Mouse (Mus musculus): Measurements from ENCODE around the gene Dock9. TPM values are rescaled to one million over a fixed set of nuclear protein-coding genes. Genes with fewer than 3 reads are reported as not detected.

Gene Dock9
- total RNA-seq, 2 experiments from 2014 or later, result 32.3 to 40.2 TPM

DNA sequence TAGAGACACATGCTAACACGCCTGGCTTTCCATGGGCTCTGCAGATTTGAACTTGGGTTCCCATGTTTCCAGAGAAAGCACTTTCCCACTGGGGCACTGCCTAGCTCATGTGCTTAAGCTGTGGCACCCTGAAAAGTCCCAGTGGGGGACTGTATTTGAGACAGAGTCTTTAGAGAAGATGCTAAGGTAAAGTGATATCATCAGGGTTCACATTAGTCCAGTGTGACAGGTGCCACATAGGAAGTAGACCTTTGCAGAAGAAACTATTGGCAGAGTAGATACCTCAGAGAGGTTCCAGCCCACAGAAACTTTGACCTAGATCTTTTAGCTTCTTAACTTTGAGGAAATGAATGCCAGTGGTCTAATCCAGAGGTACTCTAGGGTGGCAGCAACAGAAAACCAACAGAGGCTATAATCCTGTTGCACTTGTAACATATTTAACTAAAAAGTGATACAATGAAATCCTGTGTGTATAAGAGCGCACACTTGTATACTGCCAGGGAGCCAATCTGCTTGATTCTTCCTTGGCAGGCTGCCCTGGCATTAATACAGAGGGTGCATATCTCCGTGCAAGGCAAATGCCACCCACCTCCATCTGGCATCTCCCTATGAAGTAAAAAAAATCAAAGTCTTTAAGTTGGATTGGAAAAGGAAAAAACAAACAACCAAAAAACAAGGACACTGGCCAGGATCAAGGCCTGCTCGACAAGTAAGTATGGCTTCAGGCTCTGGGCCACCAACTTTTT is 179.8 kb downstream of the Dock9 start:
- DNase-seq, result peak; percentile 43

DNA sequence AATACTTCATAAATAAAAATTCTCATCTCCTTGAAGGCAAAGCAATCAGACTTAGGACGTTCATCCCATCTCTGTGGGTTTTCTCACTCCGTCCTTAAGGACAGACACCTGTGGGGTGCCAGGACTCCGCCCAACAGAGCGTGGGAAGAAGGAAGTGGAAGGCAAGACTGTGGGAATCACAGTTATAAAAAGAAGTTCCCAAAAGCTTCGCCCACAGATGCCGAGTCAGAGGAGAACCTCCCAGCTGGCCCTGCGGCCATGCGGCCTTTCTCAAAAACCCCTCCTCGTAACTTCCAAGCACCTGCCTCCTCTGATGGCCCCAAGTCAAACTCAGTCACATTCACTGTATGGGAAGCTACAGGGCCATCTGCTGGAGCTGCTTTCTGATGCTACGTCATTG is 182.2 kb downstream of the Dock9 start:
- DNase-seq, result no peak

DNA sequence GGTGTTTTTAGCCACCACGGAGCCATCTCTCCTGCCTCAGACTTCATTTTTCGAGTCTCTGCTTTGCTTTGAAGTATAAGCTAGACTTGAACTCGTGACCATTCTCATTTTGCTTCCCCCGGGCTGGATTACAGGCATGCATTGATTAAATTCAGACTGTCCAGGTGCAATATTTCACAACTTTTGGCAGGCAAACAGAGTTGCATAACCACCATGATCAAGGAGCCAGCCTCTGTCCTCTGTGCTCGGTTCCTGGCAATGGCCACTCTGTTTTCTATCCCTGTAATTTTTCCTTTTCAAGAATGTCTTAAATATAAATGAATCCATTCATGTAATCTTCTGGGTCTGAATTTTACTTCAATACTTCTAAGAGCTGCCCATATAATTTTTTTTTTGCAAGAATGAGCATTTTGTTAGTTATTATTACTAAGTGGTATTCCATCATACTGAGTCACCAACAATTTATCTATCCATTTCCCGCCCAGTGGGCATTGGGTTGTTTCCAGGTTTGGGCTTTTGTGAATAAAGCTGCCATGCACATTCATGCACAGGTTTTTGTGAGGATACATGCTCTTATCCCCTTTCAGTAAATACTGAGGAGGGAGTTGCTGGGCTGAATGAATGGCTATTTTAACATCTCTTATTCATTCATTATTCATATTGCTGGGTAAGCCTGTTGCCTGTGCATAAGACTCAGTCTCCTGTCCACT is 183.0 kb downstream of the Dock9 start:
- DNase-seq, result peak; percentile 37

DNA sequence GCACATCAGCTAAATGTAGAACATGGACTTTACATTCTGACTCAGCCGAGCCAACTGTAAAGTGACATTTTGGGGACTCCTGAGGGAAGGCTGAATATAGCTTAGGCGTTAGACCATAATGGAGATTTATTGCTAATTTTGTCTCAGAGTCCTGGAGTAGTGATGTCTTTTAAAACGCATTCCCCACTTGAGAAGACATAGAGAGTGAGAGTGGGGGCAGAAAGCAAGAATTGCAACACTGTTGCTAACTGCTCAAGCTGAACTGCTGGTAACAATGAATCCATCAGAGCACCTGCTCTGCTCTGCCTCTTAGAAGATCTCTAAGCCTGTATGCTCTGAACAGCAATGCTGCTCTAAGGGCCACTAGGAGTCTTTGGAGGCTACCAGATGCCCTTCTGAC is 184.1 kb downstream of the Dock9 start:
- no peak for DNase-seq

DNA sequence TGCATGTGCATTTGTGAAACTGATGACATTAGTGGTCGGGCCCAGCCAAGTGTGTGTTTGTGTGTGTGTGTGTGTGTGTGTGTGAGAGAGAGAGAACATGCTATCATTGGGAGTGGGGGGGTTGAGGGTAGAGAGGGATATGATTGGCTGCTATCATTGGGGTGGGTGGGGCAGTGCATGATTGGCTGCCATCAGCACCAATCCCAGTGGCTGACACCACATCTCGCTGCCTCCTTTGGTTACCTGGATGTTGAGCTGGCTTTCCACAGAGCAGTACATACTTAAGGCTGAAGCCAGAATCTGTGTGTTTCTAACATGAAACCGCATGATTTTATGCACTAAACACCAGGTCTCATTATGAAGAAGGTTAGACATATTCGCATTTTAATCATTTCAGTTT is 184.7 kb downstream of the Dock9 start:
- DNase-seq, result no peak

GRCm38 (mm10) chr14:121611533-121611932 is 186.1 kb downstream of the Dock9 start:
- DNase-seq, result no peak

- no peak for DNase-seq
Observed at GRCm38 (mm10) chr14:121611098-121611497, 186.5 kb downstream of the Dock9 start.

DNA sequence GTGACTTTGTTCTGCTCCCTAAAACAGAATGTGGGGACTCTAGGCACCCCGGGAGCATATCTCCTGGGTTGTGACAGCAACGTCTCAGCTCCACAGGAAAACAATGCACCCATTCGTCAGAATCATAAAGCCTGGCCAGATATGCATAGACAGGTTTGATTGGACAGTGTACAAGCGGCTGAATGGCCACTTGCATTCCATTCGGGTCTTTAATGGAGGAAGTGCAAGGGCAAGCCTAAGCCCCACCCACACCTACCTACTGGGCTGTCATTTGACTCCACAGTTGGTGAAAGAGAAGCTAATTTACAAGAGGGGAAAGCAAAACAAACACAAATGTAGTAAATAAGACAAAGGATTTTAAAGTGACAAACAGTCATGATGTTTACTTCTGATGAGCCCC is 189.1 kb downstream of the Dock9 start:
- DNase-seq, result no peak

- no peak for DNase-seq
Observed at GRCm38 (mm10) chr14:121606433-121606832, 191.2 kb downstream of the Dock9 start.

- no peak for DNase-seq
Observed at GRCm38 (mm10) chr14:121605260-121605659, 192.4 kb downstream of the Dock9 start.

DNA sequence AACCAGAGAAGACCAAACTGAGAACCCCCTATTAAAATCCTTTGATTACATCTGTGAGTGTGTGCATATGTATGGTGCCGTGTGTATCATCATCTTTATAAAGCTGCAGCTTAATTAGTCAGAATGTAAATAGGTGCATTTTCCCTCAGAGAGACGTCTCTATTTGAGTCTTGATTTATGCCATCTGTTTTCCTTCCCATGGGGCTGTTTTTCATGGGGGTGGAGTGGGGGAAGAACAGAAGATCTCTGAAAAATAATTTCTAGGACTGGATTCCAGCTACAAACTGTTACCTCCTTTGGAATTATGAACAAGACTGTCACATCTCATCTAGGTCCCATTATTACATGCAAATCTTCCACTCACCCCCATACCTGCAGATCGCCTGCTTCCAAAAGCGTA is 193.1 kb downstream of the Dock9 start:
- DNase-seq, result no peak

DNA sequence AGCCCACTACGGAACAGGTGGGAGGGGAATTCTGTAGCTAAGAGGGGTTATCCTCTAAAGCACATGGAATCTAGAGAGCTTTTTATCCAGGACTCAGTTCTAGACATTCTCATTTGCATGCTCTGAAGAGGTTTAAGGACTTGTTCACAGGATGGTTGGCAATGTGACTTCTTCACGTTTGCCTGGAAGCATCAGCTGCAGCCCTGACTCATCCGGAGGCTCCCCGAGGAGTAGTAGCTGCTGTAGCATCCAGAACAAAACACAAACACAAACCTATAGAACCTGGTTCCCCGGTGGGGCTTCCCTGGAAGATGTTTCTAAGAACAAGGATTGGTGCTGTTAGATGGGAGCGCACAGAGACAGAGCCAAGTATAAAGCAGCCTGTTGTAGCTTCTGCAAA is 195.0 kb downstream of the Dock9 start:
- DNase-seq, result no peak

GRCm38 (mm10) chr14:121600538-121600937 is 197.1 kb downstream of the Dock9 start:
- no peak for DNase-seq

DNA sequence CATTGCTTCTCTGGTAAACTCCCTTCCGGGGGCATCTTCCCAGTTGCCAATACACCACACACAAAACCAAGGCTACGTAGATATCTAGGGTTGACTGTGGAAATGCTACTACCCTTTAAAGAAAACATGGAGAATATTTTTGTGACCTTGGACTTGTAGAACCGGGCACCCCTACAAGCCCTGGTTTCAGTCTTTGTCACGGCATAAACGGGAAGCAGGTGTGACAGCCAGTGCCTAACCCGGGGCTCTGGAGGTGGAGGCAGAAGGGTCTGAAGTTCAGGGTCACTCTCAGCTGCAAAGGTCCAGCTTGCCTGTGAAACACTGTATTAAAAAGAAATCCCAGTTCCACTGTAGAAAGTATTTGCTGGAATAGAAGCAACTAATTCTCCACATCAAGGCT is 200.6 kb downstream of the Dock9 start:
- no peak for DNase-seq

DNA sequence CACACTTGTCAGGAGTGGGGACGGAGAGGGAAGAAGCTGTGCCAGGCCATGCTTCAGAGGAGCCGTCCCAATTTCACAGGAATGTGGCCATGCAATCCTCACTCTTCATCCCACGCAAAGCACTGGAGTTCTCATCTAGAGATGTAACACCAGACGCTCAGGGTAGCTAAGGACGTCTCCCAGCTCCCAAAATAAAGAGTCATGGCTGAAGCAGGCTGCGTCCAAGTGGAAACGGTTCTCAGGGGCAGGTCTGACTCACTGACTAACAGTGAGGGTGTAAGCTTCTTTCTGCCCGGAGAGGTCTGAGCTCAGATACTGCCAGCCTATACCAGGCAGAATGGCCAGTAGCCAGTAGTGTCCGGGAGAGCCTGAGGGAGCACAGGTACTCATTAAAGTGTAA is 201.0 kb downstream of the Dock9 start:
- DNase-seq, result no peak

- DNase-seq, result no peak
Observed at GRCm38 (mm10) chr14:121594684-121595083, 203.0 kb downstream of the Dock9 start.

DNA sequence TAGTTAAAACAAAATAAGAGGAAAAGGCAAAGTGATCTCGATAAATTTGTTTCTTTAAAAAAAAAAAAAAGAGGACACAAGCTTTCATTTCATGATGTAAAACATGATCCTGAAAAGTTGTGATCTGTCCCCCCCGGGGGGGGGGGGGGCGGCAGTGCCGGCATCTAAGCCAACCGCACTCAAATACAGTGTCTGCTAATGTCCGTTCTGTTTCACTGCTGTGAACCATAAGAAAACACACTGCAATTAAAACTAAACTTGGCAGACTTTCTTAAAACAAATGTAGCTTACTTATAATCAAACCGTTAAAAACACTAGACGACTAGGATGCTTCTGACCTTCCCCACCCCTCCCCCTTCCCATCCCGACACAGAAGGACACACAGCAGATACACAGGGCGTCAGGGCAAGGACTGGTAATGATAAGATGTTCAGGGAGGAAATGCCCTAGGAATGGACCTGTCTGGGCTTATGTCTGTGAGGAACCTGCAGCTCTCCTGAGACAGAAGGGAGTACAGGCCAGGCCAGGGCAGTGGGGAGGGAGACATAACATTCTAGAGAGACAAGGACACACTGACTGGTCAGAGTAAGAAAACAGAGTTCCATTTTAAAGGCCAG is 204.2 kb downstream of the Dock9 start:
- DNase-seq, result no peak

DNA sequence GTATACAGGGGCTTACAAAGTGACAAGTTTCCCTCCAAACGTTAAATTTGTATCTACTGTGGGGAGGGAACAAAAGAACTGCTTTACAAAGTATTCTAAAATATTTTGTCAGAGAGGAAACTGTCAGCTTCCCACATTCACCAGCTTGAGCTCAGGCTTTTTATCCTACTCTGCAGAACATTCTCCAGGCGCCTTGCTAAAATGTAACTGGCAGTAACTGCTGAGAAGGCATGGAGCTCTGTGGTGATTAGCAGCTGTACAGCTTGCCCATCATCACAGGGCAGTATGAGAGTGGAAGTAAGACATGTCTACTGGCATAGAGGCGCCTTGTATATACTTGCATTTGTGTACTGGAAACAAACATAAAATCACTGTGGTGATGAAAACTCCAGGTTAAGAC is 204.7 kb downstream of the Dock9 start:
- DNase-seq, result no peak

DNA sequence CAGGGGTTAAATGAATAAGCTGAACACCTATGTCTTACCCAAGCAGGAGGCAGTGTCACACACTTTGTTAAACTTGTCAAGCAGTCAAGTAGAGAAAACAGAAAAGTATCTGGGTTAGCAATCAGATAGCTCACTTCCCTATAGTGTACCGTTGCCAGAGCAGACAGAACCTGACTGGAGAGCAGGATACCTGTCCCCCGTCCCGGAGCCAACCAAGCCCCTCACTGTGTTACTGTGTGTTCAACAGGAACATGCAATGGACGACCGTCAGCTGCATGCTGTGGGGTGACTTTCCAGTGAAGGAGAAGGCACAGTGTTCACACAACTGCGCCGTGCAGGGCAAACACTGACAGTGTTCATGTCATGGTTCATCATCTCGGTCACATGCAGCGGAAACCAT is 205.3 kb downstream of the Dock9 start:
- DNase-seq, result no peak

GRCm38 (mm10) chr14:121589097-121589725 is 208.4 kb downstream of the Dock9 start:
- DNase-seq, result peak; percentile 87

DNA sequence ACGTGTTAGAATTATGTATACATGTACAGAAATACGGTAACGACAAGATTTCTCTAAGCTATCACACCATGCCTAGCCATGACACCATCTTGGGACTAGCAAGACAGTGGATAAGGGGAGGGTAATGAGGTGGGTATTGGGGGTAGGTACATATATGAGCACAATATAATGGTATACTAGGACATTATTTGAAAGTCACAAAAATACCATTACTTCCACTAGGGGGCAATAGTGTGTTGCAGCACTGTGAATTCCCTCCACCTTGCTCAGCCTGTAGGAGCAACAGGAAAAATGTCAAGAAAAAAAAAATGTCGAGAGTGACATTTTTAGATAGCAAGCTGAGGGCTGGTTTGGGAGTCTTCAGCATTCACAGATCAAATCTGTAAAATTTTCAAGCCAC is 209.2 kb downstream of the Dock9 start:
- no peak for DNase-seq

DNA sequence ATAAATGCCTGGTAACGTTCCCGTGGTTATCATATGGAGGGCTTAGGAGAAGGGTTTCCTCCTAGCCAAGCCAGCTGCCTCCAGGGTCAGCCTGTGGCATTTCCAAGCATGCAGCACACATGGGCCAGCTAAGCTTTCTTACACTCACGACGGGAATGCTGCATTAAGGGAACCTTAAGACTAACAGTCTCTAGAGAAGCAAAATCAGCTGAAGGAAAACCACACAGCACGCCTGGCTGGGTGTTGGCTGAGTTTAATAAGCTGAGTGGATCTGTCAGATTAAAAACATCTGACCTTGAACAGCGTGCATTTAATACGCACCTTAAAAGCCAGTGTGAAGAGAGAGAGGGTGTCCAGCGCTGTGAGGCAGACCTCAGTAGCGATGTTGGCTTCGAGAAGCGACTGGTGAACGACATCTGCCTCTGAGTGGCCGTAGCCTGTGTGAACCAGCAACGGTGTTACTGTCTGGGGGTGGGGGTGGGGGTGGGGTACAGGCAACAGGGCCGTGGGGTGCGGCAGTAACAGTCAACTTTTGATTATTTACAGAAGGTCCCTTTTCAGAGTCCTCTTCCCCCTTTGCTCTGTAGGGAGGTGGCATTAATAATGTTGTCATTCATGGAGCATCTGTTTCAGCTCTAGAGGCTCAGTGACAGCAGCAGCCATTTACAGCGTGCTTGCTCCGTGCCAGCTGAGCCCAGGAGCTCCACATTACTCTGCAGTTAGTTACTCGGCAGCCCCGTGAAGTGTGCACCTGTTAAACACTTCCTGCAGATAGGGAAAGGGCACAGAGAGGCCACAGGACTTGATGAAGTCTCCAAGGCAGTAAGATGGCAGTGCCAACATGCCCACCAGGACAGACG is 211.5 kb downstream of the Dock9 start:
- DNase-seq, result no peak

Data from adrenal gland, postnatal 10 days (tissue).